Mouse (Mus musculus) lung, adult 2 months (tissue): Measurements from ENCODE around the gene Mbnl2. TPM values are rescaled to one million over a fixed set of nuclear protein-coding genes. Genes with fewer than 3 reads are reported as not detected.

ENCODE experiments used
- DNase-seq: peaks from one replicate; pipeline ENCODE4 v3.0.0; 2022
- H3K4me1 ChIP-seq: fragments of 200-500 bp; 2 replicates; pipeline ENCODE4 v1.6.1; 2011; ENCODE audit warnings: low read length; ENCODE audit not compliant: control insufficient read depth, insufficient read depth
- H3K4me3 ChIP-seq: fragments of 200-500 bp; replicated peaks from 2 replicates; pipeline ENCODE3; 2011; ENCODE audit warnings: low read depth, mild to moderate bottlenecking, control low read depth, low read length; ENCODE audit errors: extremely low read depth
- CTCF ChIP-seq: fragments of 200-500 bp; IDR thresholded peaks from 2 replicates; pipeline ENCODE4 v1.5.1; 2011; ENCODE audit warnings: mild to moderate bottlenecking, low read length, control low read depth; ENCODE audit not compliant: insufficient read depth
- POLR2A ChIP-seq: fragments of 200-500 bp; IDR thresholded peaks from 2 replicates; pipeline ENCODE4 v1.6.1; 2011; ENCODE audit warnings: low read depth, mild to moderate bottlenecking, control low read depth, low read length, borderline replicate concordance; ENCODE audit errors: extremely low read depth
- WGBS: fragments of 180-500 bp; shearing (Covaris S2); methylation state at CpG from one replicate; pipeline ENCODE4 v1.1.7; 2018; 5-methylcytosine and 5-hydroxymethylcytosine counted together
- polyA plus RNA-seq: library from polyadenylated mRNA; depleted of rRNA; stranded (reverse); fragments of >200 nt; gene quantifications from 2 replicates; pipeline ENCODE4 v1.2.3, GENCODE M21; 2012

Gene Mbnl2
- polyA plus RNA-seq, 1 experiment = 130 TPM

DNA sequence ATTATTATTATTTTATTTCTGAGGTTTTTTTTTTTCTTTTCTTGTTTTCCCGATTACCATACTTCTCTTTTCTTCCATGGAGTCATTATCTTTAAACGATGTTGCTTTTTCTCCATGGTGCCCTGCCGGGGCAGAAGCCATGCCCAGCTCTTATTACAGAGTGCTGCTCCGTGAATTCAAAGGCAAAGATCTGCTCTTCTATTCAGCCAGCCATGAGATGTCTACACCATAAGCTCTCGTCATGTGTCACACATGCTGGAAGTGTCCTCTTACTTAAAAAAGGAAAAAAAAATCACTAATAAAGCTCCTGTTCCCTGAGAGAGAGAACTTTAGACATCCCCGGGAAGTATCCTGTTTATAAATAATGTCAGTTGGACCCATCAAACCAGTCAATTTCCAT, 60.4 kb downstream of the Mbnl2 start:
- no peak overlapping the region for H3K4me3 ChIP-seq
- WGBS = 48% methylated on average over 6 of the region's 6 CpGs

DNA sequence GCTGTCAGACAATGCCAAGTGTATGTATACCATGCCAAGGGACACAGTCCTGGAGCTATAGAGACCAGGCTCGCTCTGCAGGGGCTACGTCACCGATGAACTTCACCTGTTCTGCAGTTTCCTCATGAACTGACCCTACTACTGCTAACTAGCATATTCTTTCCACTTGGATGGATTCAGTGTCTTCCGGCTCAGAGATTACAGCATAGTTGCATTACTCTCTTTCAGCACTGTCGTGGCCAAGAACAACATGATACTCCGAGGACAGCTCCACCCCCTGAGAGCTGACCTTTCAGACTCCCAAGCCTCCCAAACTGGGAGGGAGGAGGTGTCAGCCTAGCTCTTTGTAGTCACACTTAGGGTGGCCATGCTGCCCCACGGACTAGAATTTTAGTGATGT, 60.9 kb downstream of the Mbnl2 start:
- peaks cover 40% of the 10 kb centered on the region for H3K4me1 ChIP-seq
- TF ChIP-seq CTCF = no peak
- no peak for TF ChIP-seq POLR2A

More for the DNA sequence above, 60.4 kb downstream of the Mbnl2 start:
- H3K4me1 ChIP-seq = peaks cover 38% of the 10 kb centered on the region
- TF ChIP-seq POLR2A (no peak), CTCF (no peak)
- DNase-seq = no peak

DNA sequence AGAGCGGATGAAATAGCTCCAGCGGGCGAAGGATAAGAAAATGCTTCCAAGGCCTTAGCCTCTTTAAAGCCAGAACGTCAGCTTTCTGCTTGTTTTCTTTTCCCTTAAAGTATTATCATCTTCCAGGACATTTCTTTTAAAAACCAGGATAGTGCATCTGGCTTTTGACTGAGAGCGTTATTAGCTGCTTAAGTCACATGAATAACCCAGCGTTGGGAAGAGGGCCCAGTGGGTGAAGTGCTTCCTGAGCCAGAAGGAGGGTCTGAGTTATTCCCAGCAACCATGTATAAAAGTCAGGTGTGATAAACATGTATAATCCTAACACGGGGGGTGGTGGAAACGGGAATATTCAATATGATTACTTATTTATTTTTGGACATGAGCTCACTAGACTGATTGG, 61.4 kb downstream of the Mbnl2 start:
- DNase-seq = no peak
- WGBS = 48% methylated on average over 8 of the region's 8 CpGs
- TF ChIP-seq POLR2A (no peak), CTCF (no peak)
- Histone ChIP-seq H3K4me1 (peaks cover 43% of the 10 kb centered on the region), H3K4me3 (no peak overlapping the region)

More for the DNA sequence above, 60.9 kb downstream of the Mbnl2 start:
- no peak overlapping the region for H3K4me3 ChIP-seq
- no peak for DNase-seq
- 36% methylated on average over 7 of the region's 7 CpGs for whole genome bisulfite sequencing

DNA sequence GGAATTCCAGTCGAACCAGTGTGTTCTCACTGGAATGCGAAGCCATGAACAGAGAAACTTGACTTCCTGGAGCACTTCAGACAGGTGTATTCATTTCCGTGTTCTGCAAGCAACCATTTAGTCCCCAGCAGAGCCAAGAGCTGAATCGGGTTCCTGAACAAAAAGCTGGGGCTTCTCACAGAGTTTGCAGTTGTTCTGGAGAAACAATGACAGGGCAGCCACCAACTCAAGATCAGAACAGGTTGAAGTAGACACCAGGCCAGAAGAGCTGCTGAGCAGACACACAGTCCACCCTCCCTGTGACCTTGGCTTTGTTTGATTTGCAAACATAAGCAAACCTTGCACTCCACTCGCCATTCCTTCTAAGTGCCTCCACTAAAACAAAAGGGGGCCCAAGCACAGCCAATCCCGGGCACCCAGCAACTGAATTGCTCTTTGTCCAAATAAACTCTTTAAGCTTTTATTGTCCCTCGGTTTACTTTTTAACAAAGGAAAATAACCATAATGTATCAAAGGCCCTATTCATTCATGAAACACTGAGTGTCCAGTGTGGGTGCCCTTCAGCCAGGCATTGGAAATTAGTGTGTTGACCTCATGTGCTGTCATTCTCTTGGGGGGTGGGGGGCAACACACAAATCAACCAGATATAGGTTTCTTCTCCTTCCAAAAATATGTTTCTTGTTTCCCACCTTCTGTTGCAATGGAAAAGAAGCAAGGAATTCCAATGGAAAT, 62.4 kb downstream of the Mbnl2 start:
- peaks cover 47% of the 10 kb centered on the region for H3K4me1 ChIP-seq
- no peak overlapping the region for H3K4me3 ChIP-seq
- 34% methylated on average over 7 of the region's 7 CpGs for WGBS
- peak; percentile 45 for DNase-seq
- no peak for TF ChIP-seq CTCF
- TF ChIP-seq POLR2A = no peak

DNA sequence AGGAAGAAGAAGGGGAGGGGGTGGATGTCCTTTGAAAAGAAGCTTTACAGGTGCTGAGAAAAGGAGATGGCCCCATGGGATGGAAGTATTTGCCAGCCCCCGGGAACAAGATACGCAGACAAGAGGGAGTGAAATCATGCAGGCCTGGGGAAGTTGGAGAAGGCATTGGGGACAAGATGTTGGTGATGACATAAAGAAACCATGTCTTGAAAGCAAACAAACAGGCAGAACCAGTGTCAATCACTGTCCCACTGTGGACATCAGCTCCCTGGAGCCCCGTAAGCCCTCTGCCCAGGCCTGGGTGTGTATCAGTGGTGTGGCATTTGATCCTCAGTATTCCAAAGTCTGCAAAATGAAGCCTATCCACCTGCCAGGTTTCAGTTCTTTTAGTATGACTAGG, 63.2 kb downstream of the Mbnl2 start:
- WGBS = 63% methylated on average over 3 of the region's 3 CpGs
- peaks cover 47% of the 10 kb centered on the region for H3K4me1 ChIP-seq
- TF ChIP-seq CTCF (no peak), POLR2A (no peak)
- no peak for DNase-seq
- no peak overlapping the region for H3K4me3 ChIP-seq

DNA sequence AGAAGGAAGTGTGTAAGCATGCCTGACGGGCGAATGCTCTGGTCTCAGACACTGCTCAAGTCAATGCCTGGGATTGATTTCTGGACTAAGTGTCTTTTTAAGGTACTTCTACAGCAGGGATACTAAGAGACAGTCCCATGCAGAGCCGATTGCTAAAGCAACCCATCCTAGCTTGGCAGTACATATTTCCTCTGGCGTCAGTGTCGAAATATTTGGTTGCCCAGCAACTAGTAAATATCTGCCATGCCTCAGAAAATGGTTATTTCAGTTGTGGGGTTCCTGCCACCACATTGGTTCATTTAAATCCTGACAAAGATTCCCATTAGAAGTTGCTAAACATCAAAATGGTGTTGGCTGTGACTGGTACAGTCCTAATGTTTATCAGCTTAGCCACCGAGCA, 66.4 kb downstream of the Mbnl2 start:
- 30% methylated on average over 6 of the region's 6 CpGs for WGBS

DNA sequence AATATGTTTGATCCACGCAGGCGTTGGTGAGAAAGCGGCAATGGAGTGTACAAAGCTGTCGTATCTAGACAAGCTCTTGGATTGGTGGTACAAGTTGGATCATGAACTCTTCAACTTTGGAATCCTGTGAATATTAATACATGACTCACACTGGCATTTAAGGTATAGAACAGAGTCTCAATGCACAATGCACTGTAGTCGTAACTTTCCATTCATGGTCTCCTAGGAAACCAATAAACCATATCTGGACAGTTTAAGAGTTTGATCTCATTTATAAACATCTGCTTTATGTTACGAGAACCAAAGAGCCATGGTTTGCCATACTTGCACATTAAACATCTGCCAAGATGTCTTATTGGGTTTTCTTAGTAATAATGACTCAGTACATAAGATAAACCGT, 66.9 kb downstream of the Mbnl2 start:
- WGBS = 76% methylated on average over 7 of the region's 7 CpGs
- Histone ChIP-seq H3K4me3 (no peak overlapping the region), H3K4me1 (peaks cover 24% of the 10 kb centered on the region)
- no peak for DNase-seq
- TF ChIP-seq CTCF = no peak
- no peak for TF ChIP-seq POLR2A

More for the DNA sequence above, 66.4 kb downstream of the Mbnl2 start:
- peaks cover 28% of the 10 kb centered on the region for H3K4me1 ChIP-seq
- no peak for DNase-seq
- no peak overlapping the region for H3K4me3 ChIP-seq
- TF ChIP-seq CTCF = no peak
- no peak for TF ChIP-seq POLR2A

DNA sequence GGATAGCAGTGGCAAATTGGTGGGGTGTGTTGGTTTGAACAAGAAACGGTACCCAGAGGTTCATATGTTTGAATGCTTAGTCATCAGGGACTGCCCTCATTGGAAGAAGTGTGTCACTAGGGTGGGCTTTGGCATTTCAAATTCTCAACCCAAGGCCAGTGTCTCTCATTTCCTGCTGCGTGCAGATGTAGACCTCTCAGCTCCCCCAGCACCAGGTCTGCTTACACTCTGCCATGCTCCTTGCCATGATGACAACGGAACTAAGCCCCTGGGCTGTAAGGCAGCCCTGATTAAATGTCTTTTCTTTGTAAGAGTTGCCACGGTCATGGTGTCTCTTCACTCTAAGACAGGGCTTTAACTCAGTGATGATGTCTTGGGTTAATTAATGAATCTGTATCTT, 69.2 kb downstream of the Mbnl2 start:
- H3K4me3 ChIP-seq = no peak overlapping the region
- TF ChIP-seq CTCF (no peak), POLR2A (no peak)
- peaks cover 22% of the 10 kb centered on the region for H3K4me1 ChIP-seq
- 93% methylated on average over 4 of the region's 4 CpGs for WGBS
- DNase-seq = no peak

DNA sequence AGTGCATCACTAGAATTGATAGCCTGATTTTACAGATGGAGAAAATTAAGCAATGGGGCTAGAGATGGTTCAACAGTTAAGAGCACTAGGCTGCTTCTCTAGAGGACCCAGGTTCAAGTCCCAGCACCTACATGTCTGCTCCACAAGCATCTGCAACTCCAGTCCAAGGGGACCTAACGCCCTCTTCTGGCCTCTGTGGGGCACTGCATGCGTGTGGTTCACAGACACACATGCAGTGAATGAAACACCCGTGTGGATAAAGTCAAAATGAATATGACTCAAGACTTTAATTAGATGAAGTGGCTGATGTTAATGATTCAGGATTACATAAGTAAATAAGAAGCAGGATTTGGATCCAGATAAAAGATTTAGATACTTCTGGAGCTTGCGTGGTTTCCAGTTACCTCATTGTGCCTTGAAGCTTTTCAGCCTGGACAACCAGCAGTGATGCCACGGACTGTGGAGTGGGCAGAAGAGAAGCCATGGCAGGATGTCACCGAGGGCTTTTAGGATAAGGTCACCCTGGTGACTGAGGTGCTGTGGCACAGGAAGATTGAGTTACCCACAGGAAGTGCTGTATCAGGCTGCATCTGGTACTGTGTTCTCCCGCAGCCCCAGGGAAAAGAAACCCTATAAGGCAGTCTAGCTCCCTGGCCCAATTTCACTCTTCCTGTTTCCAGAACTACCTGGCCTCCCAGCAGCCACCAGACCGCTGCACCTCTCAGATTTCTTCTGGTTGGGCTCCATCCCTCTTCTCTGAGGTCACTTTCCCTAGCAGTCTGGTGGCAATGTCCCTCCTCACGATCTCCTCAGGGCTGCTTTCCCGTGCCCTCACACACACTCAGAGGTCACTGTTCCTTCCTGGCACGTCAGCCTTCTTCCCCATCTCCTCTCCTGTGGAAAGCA, 72.2 kb downstream of the Mbnl2 start:
- Histone ChIP-seq H3K4me3 (no peak overlapping the region), H3K4me1 (peaks cover 9% of the 10 kb centered on the region)
- WGBS = 50% methylated on average over 11 of the region's 11 CpGs
- no peak; the same call in 1 of the 2 replicates for TF ChIP-seq CTCF
- TF ChIP-seq POLR2A = no peak
- no peak for DNase-seq
